Mouse (Mus musculus) retina, postnatal 7 days (tissue): ENCODE data around the gene Ddi2.
"Not testable (repeated sequence)": the region's sequence is repeated elsewhere in the genome, so short reads cannot be mapped to it uniquely, and the experiment has no call there.

Experiments used
- DNase-seq: peaks from one replicate; pipeline ENCODE4 v3.0.0-alpha.2; 2012; ENCODE audit warnings: low read depth, low spot score

Ddi2 gene

GRCm38 (mm10) chr4:141722731-141723672 lies at the start of gene Ddi2:
Gene Ddi2 (minus strand): TSS chr4:141723419.
- DNase-seq = peak; percentile 82

GRCm38 (mm10) chr4:141773019-141773418 lies 49.8 kb upstream of the Ddi2 start:
- DNase-seq = not testable (repeated sequence)

- no peak for DNase-seq
Measured at GRCm38 (mm10) chr4:141771823-141772222, 48.6 kb upstream of the Ddi2 start.

- no peak for DNase-seq
Measured at GRCm38 (mm10) chr4:141769501-141770160, 46.4 kb upstream of the Ddi2 start.

GRCm38 (mm10) chr4:141767353-141768036 lies 44.3 kb upstream of the Ddi2 start:
- no peak for DNase-seq

- no peak for DNase-seq
Measured at GRCm38 (mm10) chr4:141766668-141767352, 43.6 kb upstream of the Ddi2 start.

GRCm38 (mm10) chr4:141766316-141766667 lies 43.1 kb upstream of the Ddi2 start:
- no peak for DNase-seq

GRCm38 (mm10) chr4:141765008-141765407 lies 41.8 kb upstream of the Ddi2 start:
- no peak for DNase-seq

- DNase-seq = no peak
Measured at GRCm38 (mm10) chr4:141763476-141763875, 40.3 kb upstream of the Ddi2 start.

GRCm38 (mm10) chr4:141762102-141762598 lies 38.9 kb upstream of the Ddi2 start:
- DNase-seq = no peak

GRCm38 (mm10) chr4:141760942-141761341 lies 37.7 kb upstream of the Ddi2 start:
- no peak for DNase-seq

- no peak for DNase-seq
Measured at GRCm38 (mm10) chr4:141758874-141759542, 35.8 kb upstream of the Ddi2 start.

- DNase-seq = no peak
Measured at GRCm38 (mm10) chr4:141757124-141757523, 33.9 kb upstream of the Ddi2 start.

GRCm38 (mm10) chr4:141755375-141755930 lies 32.2 kb upstream of the Ddi2 start:
- no peak for DNase-seq

- no peak for DNase-seq
Measured at GRCm38 (mm10) chr4:141752076-141752421, 28.8 kb upstream of the Ddi2 start.

GRCm38 (mm10) chr4:141751419-141752075 lies 28.3 kb upstream of the Ddi2 start:
- no peak for DNase-seq

GRCm38 (mm10) chr4:141750826-141751225 lies 27.6 kb upstream of the Ddi2 start:
- no peak for DNase-seq

- no peak for DNase-seq
Measured at GRCm38 (mm10) chr4:141749557-141749956, 26.3 kb upstream of the Ddi2 start.

- no peak for DNase-seq
Measured at GRCm38 (mm10) chr4:141746578-141747346, 23.5 kb upstream of the Ddi2 start, which contains the start of gene Agmat. Gene Agmat (plus strand): TSS chr4:141746672.
